Mouse (Mus musculus) cortical plate, adult 2 months (tissue): ENCODE measurements at regions not wholly inside any gene's neighbourhood (a gene's known extent, or its start where the extent isn't known, plus 50 kb on each side); places are given as distances from the start of the nearest gene placed in this dataset.

ENCODE experiments used
- CTCF ChIP-seq: fragments of 200-500 bp; IDR thresholded peaks from 2 replicates; pipeline ENCODE4 v1.5.1; 2011; ENCODE audit warnings: mild to moderate bottlenecking, control low read depth, low read length; ENCODE audit not compliant: insufficient read depth; ENCODE audit errors: extremely low read depth
- POLR2A ChIP-seq: fragments of 200-500 bp; IDR thresholded peaks from 2 replicates; pipeline ENCODE4 v1.6.1; 2011; ENCODE audit warnings: mild to moderate bottlenecking, low read length, control low read depth; ENCODE audit not compliant: insufficient read depth; ENCODE audit errors: extremely low read depth

GRCm38 (mm10) chr13:112237377-112237776, 50.9 kb upstream of the Ankrd55 start:
- TF ChIP-seq POLR2A (no peak), CTCF (no peak)
